Mouse (Mus musculus) right cerebral cortex, postnatal 10 days (tissue): ENCODE results near the gene Nfyc.

Experiments used
- DNase-seq, 2 experiments: peaks; one replicate each; pipeline ENCODE4 v3.0.0; 2021; ENCODE audit warnings: low spot score in 2 of 2

The Nfyc gene

GRCm38 (mm10) chr4:120831472-120831871 is at the start of gene Nfyc:
TSS of gene Nfyc (minus strand) at chr4:120831572.
- DNase-seq, result no peak

- no peak for DNase-seq
Observed at GRCm38 (mm10) chr4:120880731-120881432, 49.5 kb upstream of the Nfyc start.

GRCm38 (mm10) chr4:120879386-120879785 is 48.0 kb upstream of the Nfyc start:
- no peak for DNase-seq

GRCm38 (mm10) chr4:120878728-120879127 is 47.4 kb upstream of the Nfyc start:
- DNase-seq, result peak in 1 of 2 experiments; percentile 68

GRCm38 (mm10) chr4:120875961-120876360 is 44.6 kb upstream of the Nfyc start:
- DNase-seq, result no peak

GRCm38 (mm10) chr4:120870262-120870748 is 38.9 kb upstream of the Nfyc start:
- peak in 1 of 2 experiments; percentile 34 for DNase-seq

- no peak for DNase-seq
Observed at GRCm38 (mm10) chr4:120868988-120869387, 37.6 kb upstream of the Nfyc start.

GRCm38 (mm10) chr4:120868246-120868645 is 36.9 kb upstream of the Nfyc start:
- no peak for DNase-seq

GRCm38 (mm10) chr4:120866211-120866610 is 34.8 kb upstream of the Nfyc start:
- DNase-seq, result no peak

- no peak for DNase-seq
Observed at GRCm38 (mm10) chr4:120859865-120860264, 28.5 kb upstream of the Nfyc start.

- DNase-seq, result no peak
Observed at GRCm38 (mm10) chr4:120856376-120856775, 25.0 kb upstream of the Nfyc start.

GRCm38 (mm10) chr4:120855360-120856060 is 24.1 kb upstream of the Nfyc start:
- no peak for DNase-seq

GRCm38 (mm10) chr4:120854588-120855319 is 23.4 kb upstream of the Nfyc start, which contains the start of gene Rims3:
TSS of gene Rims3 (plus strand) at chr4:120854816.
- peak; percentile 66 to 74 for DNase-seq

GRCm38 (mm10) chr4:120850946-120851345 is 19.6 kb upstream of the Nfyc start:
- DNase-seq, result peak; percentile 67 to 80

- DNase-seq, result peak in 1 of 2 experiments; percentile 50
Observed at GRCm38 (mm10) chr4:120849451-120849850, 18.1 kb upstream of the Nfyc start.

GRCm38 (mm10) chr4:120848909-120849308 is 17.5 kb upstream of the Nfyc start:
- DNase-seq, result no peak

GRCm38 (mm10) chr4:120845098-120845497 is 13.7 kb upstream of the Nfyc start:
- DNase-seq, result no peak

- DNase-seq, result no peak
Observed at GRCm38 (mm10) chr4:120844423-120845082, 13.2 kb upstream of the Nfyc start.

- DNase-seq, result no peak
Observed at GRCm38 (mm10) chr4:120841342-120841741, 10.0 kb upstream of the Nfyc start.

- DNase-seq, result no peak
Observed at GRCm38 (mm10) chr4:120830767-120831166, 605 bp downstream of the Nfyc start.

GRCm38 (mm10) chr4:120826418-120826817 is 5.0 kb downstream of the Nfyc start:
- DNase-seq, result no peak
